Mouse (Mus musculus): ENCODE measurements around the gene Tnfsf14.

- no peak; the same call in 1 of the 2 replicates for TF ChIP-seq EP300 (IDR thresholded peaks at IDR 0.05; ENCODE audit: low read length)
- no peak for TF ChIP-seq CHD2 (IDR thresholded peaks at IDR 0.05; ENCODE audit: low read length)
- TF ChIP-seq CTCF (conservative IDR thresholded peaks at IDR 0.05 in 1 of 2, IDR thresholded peaks at IDR 0.05 in 1 of 2; ENCODE audit: low read depth in 2 of 2, low read length in 2 of 2) = no peak
- TF ChIP-seq HCFC1 (IDR thresholded peaks at IDR 0.05; ENCODE audit: low read depth, low read length) = no peak
- TF ChIP-seq MAFK (IDR thresholded peaks at IDR 0.05; ENCODE audit: insufficient replicate concordance, low read length) = no peak
Measured at GRCm38 (mm10) chr17:57143704-57144103, 50.3 kb downstream of the Tnfsf14 start.

Measured in CH12.LX (cell line).